Mouse (Mus musculus) megakaryocyte, embryonic 14.5 days (primary cell): ENCODE results near the gene Ppp2r1b.

Experiments
- FLI1 ChIP-seq: IDR thresholded peaks from 2 replicates; pipeline ENCODE4 v1.6.1; 2012; ENCODE audit warnings: low read length, inconsistent platforms, mixed read lengths
- GATA1 ChIP-seq: IDR thresholded peaks from 3 replicates; pipeline ENCODE4 v1.6.1; 2012; ENCODE audit warnings: mixed read lengths, low read length, inconsistent platforms, borderline replicate concordance

DNA sequence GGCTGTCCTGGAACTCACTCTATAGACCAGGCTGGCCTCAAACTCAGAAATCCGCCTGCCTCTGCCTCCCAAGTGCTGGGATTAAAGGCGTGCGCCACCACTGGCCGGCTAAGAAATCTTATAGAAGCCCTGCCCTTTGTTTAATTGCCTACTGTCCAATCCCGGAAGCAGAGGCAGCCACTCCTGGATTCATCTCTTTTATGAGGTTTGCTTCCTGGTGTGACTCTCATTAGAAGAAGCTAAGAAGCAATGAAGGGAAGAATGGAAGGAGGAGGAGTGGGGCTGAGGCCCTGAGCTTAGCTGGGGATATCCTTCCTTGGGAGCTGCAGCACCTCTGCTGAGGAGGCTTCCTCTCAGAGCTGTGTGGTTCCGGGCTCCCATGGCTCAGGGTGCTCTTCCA, 23.4 kb upstream of the Ppp2r1b start:
- TF ChIP-seq FLI1 (no peak), GATA1 (no peak)
